Mouse (Mus musculus) hindbrain, embryonic 13.5 days (tissue): ENCODE results near the gene Cry2. TPM values are rescaled to one million over a fixed set of nuclear protein-coding genes. Genes with fewer than 3 reads are reported as not detected.
A peak's percentile ranks its signal among the peaks of the same experiment; 100 is the strongest.
"Not testable (repeated sequence)": the region's sequence is repeated elsewhere in the genome, so short reads cannot be mapped to it uniquely, and the experiment has no call there.

Experiments used
- ATAC-seq: fragments of 200-750 bp; cut with Nextera tagmentation; 2 replicates; pipeline ENCODE4 v1.8.0; 2017; ENCODE audit warnings: moderate TSS enrichment; ENCODE audit not compliant: low FRiP score
- H3K27ac ChIP-seq: fragments of 300-500 bp; sonication (generic); 2 replicates; pipeline ENCODE4 v1.5.1; 2015; ENCODE audit warnings: inconsistent platforms, mild to moderate bottlenecking, moderate library complexity
- H3K27me3 ChIP-seq: fragments of 300-500 bp; sonication (generic); 2 replicates; pipeline ENCODE4 v1.6.1; 2015; ENCODE audit warnings: mild to moderate bottlenecking, inconsistent platforms
- H3K36me3 ChIP-seq: fragments of 300-500 bp; sonication (generic); 2 replicates; pipeline ENCODE4 v1.6.1; 2015; ENCODE audit warnings: mild to moderate bottlenecking, inconsistent platforms
- H3K4me1 ChIP-seq: fragments of 300-500 bp; sonication (generic); replicated peaks from 2 replicates; pipeline ENCODE4 v1.6.1; 2015; ENCODE audit warnings: inconsistent platforms
- H3K4me2 ChIP-seq: fragments of 300-500 bp; sonication (generic); 2 replicates; pipeline ENCODE4 v1.6.1; 2015; ENCODE audit warnings: inconsistent platforms, mild to moderate bottlenecking, moderate library complexity
- H3K4me3 ChIP-seq: fragments of 300-500 bp; sonication (generic); 2 replicates; pipeline ENCODE4 v1.5.1; 2015; ENCODE audit warnings: mild to moderate bottlenecking, inconsistent platforms
- H3K9ac ChIP-seq: fragments of 300-500 bp; sonication (generic); 2 replicates; pipeline ENCODE4 v1.6.1; 2015; ENCODE audit warnings: mild to moderate bottlenecking, inconsistent platforms
- H3K9me3 ChIP-seq: fragments of 300-500 bp; sonication (generic); 2 replicates; pipeline ENCODE4 v1.6.1; 2016; ENCODE audit warnings: inconsistent platforms
- WGBS: fragments of 180-500 bp; shearing (Covaris S2); methylation state at CpG from one replicate; pipeline ENCODE4 v1.1.7; 2015; 5-methylcytosine and 5-hydroxymethylcytosine counted together
- polyA plus RNA-seq: library from polyadenylated mRNA; unstranded; fragments of >200 nt; fragmentation: Nextera tagmentation; extraction: Ambion mirVana; gene quantifications from 2 replicates; pipeline ENCODE4 v1.2.1, GENCODE M21; 2015

Gene Cry2
- 36.8 and 38.5 TPM in 2 replicates for polyA plus RNA-seq

DNA sequence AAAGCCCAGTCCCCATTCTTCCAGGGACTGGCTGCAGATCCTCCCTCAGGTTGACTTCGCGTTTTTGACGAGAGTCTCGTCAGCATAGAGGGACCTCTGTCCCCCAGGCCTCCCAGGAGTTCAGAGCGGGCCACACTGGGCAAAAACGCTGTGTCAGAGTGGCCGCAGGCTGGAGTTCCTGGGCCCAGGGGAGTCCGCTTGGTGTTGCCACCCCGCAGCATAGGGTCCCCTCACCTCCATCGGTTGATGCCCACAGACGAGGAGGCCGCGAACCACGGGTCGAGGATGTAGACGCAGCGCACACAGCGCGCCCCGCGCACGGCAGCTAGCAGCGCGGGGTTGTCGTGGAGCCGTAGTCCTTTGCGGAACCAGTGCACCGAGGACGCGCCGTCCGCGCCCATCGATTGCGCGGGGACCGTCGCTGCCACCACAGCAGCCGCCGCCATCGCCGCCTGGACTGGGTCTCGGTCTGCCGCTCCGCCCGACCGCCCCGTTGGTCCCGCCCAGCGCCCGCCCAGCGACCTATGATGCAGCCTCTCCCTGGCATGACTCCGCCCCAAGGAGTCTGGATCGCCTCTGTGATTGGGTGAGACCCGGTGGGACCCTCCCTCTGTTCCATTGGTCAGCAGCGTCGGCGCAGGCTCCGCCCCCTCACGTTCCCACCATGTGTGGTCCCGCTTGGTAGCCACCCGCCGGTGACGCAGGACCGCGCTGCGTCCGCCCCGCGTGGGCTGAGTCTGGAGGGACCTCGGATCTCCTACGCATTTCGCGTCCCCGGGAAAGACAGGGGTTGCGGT lies at the start of gene Cry2:
TSS of gene Cry2 (minus strand) at position 466 of the 797 bp plus-strand sequence.
- H3K27ac ChIP-seq = peak within 1 kb of the TSS; percentile 93
- no peaks in the 10 kb centered on the region for H3K36me3 ChIP-seq
- peaks cover 55% of the 10 kb centered on the region for H3K4me1 ChIP-seq
- no peaks in the 10 kb centered on the region for H3K9me3 ChIP-seq
- H3K9ac ChIP-seq = peak within 1 kb of the TSS; percentile 91
- peak within 1 kb of the TSS; percentile 94 for H3K4me2 ChIP-seq
- peak within 1 kb of the TSS; percentile 89 for H3K4me3 ChIP-seq
- WGBS = under 1% methylated on average over 76 of the region's 76 CpGs
- peak; percentile 96 for ATAC-seq
- 0 out of 2 replicates have a peak, but pooled peaks cover 5% of the 10 kb centered on the region for H3K27me3 ChIP-seq

GRCm38 (mm10) chr2:92483505-92483904 lies 49.7 kb upstream of the Cry2 start:
- Histone ChIP-seq H3K4me3 (no peak overlapping the region), H3K4me2 (no peak overlapping the region), H3K9ac (no peak overlapping the region), H3K4me1 (peaks cover 21% of the 10 kb centered on the region), H3K36me3 (no peaks in the 10 kb centered on the region), H3K27me3 (peaks cover 43% of the 10 kb centered on the region), H3K9me3 (no peaks in the 10 kb centered on the region), H3K27ac (no peak overlapping the region)
- no peak for ATAC-seq
- WGBS = 57% methylated on average over 5 of the region's 5 CpGs

- Histone ChIP-seq H3K4me1 (peaks cover 21% of the 10 kb centered on the region), H3K36me3 (no peaks in the 10 kb centered on the region), H3K27ac (no peak overlapping the region), H3K27me3 (peaks cover 43% of the 10 kb centered on the region), H3K4me2 (no peak overlapping the region), H3K9me3 (no peaks in the 10 kb centered on the region), H3K4me3 (no peak overlapping the region), H3K9ac (no peak overlapping the region)
- WGBS = 68% methylated on average over 1 of the region's 1 CpGs
- ATAC-seq = no peak
These were observed 48.7 kb upstream of the Cry2 start for GRCm38 (mm10) chr2:92482551-92482950.

DNA sequence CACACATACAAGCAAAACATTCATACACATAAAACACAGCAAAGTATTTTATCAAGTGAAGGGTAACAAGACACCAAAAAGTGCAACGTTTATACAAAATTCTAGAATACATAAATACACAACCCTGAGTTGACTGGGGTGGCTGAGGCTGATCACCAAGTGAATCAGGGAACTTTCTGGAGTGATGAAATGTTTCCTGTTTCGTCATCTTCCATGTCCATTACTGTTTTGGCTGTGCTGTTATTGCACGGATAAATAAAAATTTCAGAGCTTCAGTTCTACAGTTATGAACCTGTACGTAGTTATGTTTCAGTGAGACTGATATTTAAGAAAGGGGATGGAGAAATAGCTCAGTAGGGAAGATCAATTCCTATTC lies 44.5 kb upstream of the Cry2 start:
- peaks cover 13% of the 10 kb centered on the region for H3K27me3 ChIP-seq
- no peaks in the 10 kb centered on the region for H3K4me1 ChIP-seq
- H3K9ac ChIP-seq = no peak overlapping the region
- no peak overlapping the region for H3K4me2 ChIP-seq
- H3K9me3 ChIP-seq = no peaks in the 10 kb centered on the region
- H3K36me3 ChIP-seq = no peaks in the 10 kb centered on the region
- ATAC-seq = no peak
- H3K27ac ChIP-seq = no peak overlapping the region
- 90% methylated on average over 4 of the region's 4 CpGs for WGBS
- no peak overlapping the region for H3K4me3 ChIP-seq

GRCm38 (mm10) chr2:92477672-92478312 lies 43.9 kb upstream of the Cry2 start:
- Histone ChIP-seq H3K4me3 (no peak overlapping the region), H3K27me3 (peaks cover 8% of the 10 kb centered on the region), H3K36me3 (no peaks in the 10 kb centered on the region), H3K27ac (no peak overlapping the region), H3K4me2 (no peak overlapping the region), H3K9me3 (no peaks in the 10 kb centered on the region), H3K9ac (no peak overlapping the region), H3K4me1 (no peaks in the 10 kb centered on the region)
- no peak for ATAC-seq
- WGBS = 71% methylated on average over 12 of the region's 12 CpGs

GRCm38 (mm10) chr2:92476580-92476979 lies 42.7 kb upstream of the Cry2 start:
- H3K9me3 ChIP-seq, H3K4me2 ChIP-seq, H3K9ac ChIP-seq, H3K27ac ChIP-seq, ATAC-seq, H3K4me3 ChIP-seq, H3K27me3 ChIP-seq, H3K36me3 ChIP-seq, H3K4me1 ChIP-seq: not testable (repeated sequence)
- whole genome bisulfite sequencing = 84% methylated on average over 7 of the region's 7 CpGs

DNA sequence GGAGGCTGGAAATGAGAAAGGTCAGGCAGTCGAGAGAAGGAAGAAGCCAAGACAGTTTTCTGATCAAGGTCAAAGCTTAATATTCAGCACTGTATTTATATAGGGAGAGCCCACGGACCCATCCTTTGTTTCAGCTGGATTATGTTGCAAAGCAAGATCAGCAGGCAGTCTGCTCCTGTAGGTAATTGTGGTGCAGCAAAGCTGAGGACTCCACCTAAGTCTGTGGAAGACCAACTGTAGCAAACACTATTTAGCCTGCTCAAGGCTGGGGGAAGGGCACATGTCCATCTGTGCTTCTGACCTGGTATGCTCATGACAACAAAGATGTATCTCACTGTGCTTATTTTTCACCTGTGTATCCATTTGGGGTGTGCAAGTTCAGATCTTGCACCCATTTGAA lies 41.9 kb upstream of the Cry2 start:
- Histone ChIP-seq H3K4me1 (no peaks in the 10 kb centered on the region), H3K27me3 (no peaks in the 10 kb centered on the region), H3K4me2 (no peak overlapping the region), H3K36me3 (no peaks in the 10 kb centered on the region), H3K9me3 (no peaks in the 10 kb centered on the region), H3K27ac (no peak overlapping the region), H3K4me3 (no peak overlapping the region), H3K9ac (no peak overlapping the region)
- ATAC-seq = no peak
- WGBS = 68% methylated on average over 2 of the region's 2 CpGs

GRCm38 (mm10) chr2:92474920-92475319 lies 41.1 kb upstream of the Cry2 start:
- Histone ChIP-seq H3K27me3 (no peaks in the 10 kb centered on the region), H3K4me3 (no peak overlapping the region), H3K9me3 (no peaks in the 10 kb centered on the region), H3K9ac (no peak overlapping the region), H3K4me2 (no peak overlapping the region), H3K4me1 (no peaks in the 10 kb centered on the region), H3K27ac (no peak overlapping the region), H3K36me3 (no peaks in the 10 kb centered on the region)
- no peak for ATAC-seq
- 85% methylated on average over 3 of the region's 3 CpGs for WGBS

DNA sequence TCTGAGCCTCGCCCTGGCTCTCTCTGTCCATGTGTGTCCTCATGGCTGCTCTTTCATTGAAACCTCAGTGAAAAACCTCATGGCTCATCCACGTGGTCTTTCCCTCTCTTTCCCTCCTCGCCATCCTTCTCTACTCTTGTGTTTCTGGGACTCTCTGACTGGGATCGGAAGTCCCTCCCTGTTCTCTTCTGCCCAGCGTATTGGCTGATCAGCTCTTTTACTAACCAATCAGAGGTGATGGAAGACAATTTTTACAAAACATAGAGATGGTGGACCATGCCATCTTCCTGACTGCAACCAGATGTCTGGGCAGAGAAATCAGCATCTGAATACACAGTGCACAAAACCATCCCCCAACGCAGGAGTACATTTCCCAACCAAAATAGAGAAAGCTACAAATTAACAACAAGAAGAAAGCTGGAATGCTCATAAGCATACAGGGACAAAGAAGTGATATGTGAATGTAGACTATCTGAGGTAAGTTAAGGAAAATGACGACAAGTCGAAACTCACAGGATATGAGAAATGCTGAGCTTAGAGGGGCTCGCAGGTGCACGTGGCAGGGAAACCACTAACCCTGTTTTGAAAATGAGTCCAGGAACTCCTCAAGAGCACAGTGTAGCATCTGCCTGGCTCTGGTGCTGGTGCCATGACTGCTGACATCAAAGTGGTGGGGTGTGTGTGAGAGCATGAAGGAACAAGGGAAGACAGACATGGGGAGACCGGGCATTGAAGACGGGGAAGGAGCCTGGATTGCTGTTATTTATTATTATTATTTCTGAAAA lies 38.2 kb upstream of the Cry2 start:
- Histone ChIP-seq H3K9me3 (no peaks in the 10 kb centered on the region), H3K9ac (no peak overlapping the region), H3K4me1 (no peaks in the 10 kb centered on the region), H3K36me3 (no peaks in the 10 kb centered on the region), H3K4me2 (no peak overlapping the region), H3K27ac (no peak overlapping the region), H3K4me3 (no peak overlapping the region), H3K27me3 (no peaks in the 10 kb centered on the region)
- 86% methylated on average over 12 of the region's 12 CpGs for WGBS
- ATAC-seq = no peak

- H3K4me1 ChIP-seq = peaks cover 8% of the 10 kb centered on the region
- H3K27me3 ChIP-seq = peaks cover 29% of the 10 kb centered on the region
- H3K36me3 ChIP-seq = no peaks in the 10 kb centered on the region
- H3K4me3 ChIP-seq = no peak overlapping the region
- no peak overlapping the region for H3K27ac ChIP-seq
- no peaks in the 10 kb centered on the region for H3K9me3 ChIP-seq
- no peak overlapping the region for H3K9ac ChIP-seq
- no peak for ATAC-seq
- H3K4me2 ChIP-seq = no peak overlapping the region
- 77% methylated on average over 3 of the region's 3 CpGs for WGBS
These were observed 30.8 kb upstream of the Cry2 start for GRCm38 (mm10) chr2:92464690-92465089.

DNA sequence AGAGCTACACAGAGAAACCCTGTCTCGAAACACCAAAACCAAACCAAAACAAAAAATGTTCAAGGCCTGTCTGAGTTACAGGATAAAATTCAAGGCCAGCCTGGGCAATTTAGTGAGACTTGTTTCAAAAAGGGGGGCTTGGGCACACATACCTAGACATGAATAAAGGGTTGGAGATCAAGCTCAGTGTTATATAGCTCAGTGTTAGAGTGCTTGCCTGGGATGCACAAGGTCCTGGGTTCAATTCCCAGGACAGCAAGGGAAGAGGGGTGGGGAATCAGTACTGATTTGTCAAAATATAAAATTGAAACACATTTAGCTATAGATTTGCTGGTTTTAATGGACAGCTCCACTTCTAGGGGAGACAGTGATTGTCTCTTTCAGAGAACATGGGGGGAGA lies 27.4 kb upstream of the Cry2 start:
- no peak overlapping the region for H3K27ac ChIP-seq
- H3K9ac ChIP-seq = no peak overlapping the region
- 91% methylated on average over 1 of the region's 1 CpGs for WGBS
- no peak overlapping the region for H3K4me3 ChIP-seq
- H3K4me2 ChIP-seq = no peak overlapping the region
- peaks cover 38% of the 10 kb centered on the region for H3K4me1 ChIP-seq
- no peaks in the 10 kb centered on the region for H3K36me3 ChIP-seq
- peaks cover 29% of the 10 kb centered on the region for H3K27me3 ChIP-seq
- H3K9me3 ChIP-seq = no peaks in the 10 kb centered on the region
- no peak for ATAC-seq

DNA sequence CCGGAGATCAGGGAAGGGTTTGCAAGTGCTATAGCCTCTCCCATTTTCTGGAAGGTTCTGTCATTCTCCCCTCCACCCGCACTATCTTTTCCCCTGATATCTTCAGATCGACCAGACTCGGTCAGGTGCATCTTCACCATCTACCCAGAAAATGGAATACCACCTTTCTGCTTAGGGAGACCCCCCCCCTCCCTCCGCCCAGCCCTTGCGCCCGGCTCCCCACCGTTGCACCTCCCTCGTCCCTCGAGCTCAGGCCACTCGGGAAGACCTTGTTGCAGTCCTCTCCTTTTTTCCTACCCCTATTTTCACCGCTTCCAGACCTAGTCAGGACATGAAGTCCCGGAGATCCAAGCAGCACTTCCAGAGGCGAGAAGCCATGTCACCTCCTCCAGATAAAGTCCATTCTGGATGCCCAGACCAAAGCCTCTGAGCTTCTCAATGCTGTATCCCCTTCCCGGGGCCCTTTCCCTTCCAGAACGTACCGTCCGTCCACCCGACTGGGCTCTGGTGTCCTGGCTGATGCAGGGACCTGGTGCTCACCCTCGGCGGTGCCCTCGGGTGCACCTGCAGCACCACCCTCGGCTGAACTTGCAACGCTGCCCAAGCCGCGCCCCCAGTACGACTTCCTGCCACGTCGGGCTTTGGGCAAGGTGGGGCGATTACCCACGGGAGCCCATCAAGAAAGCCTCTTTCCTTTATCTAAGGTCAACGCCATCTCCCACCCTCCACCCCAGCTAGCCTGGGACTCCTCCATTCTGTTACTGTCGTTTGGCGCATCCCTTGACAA lies 26.3 kb upstream of the Cry2 start, which contains the start of gene Slc35c1:
TSS of gene Slc35c1 (minus strand) at position 618 of the 787 bp plus-strand sequence.
- Histone ChIP-seq H3K36me3 (no peaks in the 10 kb centered on the region), H3K27me3 (peaks cover 29% of the 10 kb centered on the region), H3K4me2 (peak within 1 kb of the TSS; percentile 96), H3K9me3 (no peaks in the 10 kb centered on the region), H3K4me3 (peak within 1 kb of the TSS; percentile 67), H3K9ac (peak within 1 kb of the TSS; percentile 80), H3K27ac (peak within 1 kb of the TSS; percentile 74), H3K4me1 (peaks cover 49% of the 10 kb centered on the region)
- ATAC-seq = peak; percentile 41; the same call in 1 of the 2 replicates
- WGBS = under 1% methylated on average over 34 of the region's 34 CpGs
